Comparison of ENCODE assay signal across 12 mouse cellular contexts in the genomic region with DNA sequence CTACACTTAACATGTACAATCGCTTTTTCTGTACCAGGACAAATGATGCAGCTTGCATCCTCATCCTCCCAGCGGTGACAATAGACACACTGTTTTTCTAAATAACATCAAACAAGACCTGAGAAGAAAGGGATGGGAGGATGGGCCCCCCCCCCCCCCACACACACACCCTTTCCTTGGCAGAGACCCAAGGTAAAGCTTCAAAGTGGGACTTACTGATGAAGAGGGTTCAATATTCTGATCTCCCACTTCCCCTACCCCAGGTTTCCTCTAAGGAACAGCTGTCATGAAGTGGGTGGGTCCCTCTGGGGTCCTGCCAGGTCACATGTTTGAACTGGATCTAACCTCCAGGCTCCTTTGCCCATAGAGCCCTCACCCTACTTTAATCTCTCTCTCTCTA. TPM values are rescaled to one million over a fixed set of nuclear protein-coding genes. Genes with fewer than 3 reads are reported as not detected.
"Had no signal": no experiment of that assay in that cellular context is flagged by ENCODE, and none has a peak within 500 bp of the region (broad histone marks: within the 10 kb centered on the region; RNA-seq: fewer than 3 reads in every experiment).

No protein-coding gene starts in this region.

- H3K27ac ChIP-seq: limb, embryonic 10.5 days; liver, embryonic 15.5 days; neural tube, embryonic 15.5 days had no signal

- H3K4me3 ChIP-seq: liver, embryonic 15.5 days; neural tube, embryonic 15.5 days had no signal

- H3K4me2 ChIP-seq: liver, embryonic 15.5 days had no signal

- H3K36me3 ChIP-seq: limb, embryonic 10.5 days; liver, embryonic 15.5 days; neural tube, embryonic 15.5 days had no signal

- H3K9me3 ChIP-seq: limb, embryonic 10.5 days; liver, embryonic 15.5 days; neural tube, embryonic 15.5 days had no signal

- H3K9ac ChIP-seq: liver, embryonic 15.5 days; neural tube, embryonic 15.5 days had no signal

- ATAC-seq: lung, postnatal 0 days had no signal

- DNase-seq: kidney, adult 11 months; kidney, postnatal 10 days; lung, adult 2 months; lung, postnatal 36 days; midbrain, embryonic 14.5 days; right cerebral cortex, postnatal 25 days; thymus, postnatal 36 days had no signal

RNA-seq across cellular contexts. Expression of a gene that starts 55.1 kb away (rescaled TPM):
- total RNA-seq: megakaryocyte progenitor cell, adult 5-6 weeks had no signal
- polyA plus RNA-seq: liver, embryonic 15.5 days had no signal
